Mouse (Mus musculus): ENCODE measurements around the gene Axin1. TPM values are rescaled to one million over a fixed set of nuclear protein-coding genes. Genes with fewer than 3 reads are reported as not detected.

The Axin1 gene
- total and polyA plus RNA-seq, 3 experiments: 27.8 to 38.8 (median 28.5) TPM

DNA sequence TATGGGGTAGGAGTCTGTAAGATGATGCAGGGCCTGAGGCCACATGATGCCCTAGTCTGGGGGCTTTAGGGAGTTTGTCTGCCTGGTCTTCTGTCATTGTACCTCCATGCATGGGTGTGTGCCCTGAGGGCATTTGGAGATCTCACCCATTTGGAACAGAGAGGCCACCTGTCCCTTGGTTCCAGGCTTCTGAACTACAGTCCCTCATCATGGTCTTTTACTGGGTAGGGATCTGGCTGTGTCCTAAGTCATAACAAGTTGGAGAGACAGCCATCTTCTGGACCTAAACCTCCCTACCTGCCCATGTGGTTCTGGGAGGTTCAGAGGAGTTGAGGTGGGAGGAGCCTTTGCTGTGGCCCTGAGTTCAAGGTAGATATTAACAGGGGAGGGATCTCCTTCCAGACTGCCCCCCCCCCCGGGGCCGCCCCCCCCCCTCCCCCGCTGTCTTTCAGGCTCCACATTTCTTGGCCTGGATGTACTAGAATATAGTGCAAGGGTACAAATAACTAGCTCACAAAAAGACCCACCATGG, 22.5 kb upstream of the Axin1 start:
- Histone ChIP-seq H3K4me3 (replicated peaks in 1 of 3; ENCODE audit: low read depth in 2 of 3, low read length in 2 of 3, poor library complexity in 1 of 3) (no peak overlapping the region), H3K4me1 (ENCODE audit: control insufficient read depth in 1 of 2, insufficient read depth in 2 of 2) (peaks cover 15 to 36% of the 10 kb centered on the region in 2 experiments), H3K27me3 (replicated peaks) (peaks cover 68% of the 10 kb centered on the region), H3K4me2 (ENCODE audit: insufficient read depth, low read depth, poor library complexity, severe bottlenecking) (no peak overlapping the region), H3K9me3 (replicated peaks; ENCODE audit: low read length) (no peaks in the 10 kb centered on the region), H3K9ac (ENCODE audit: insufficient read depth, low read depth) (no peak overlapping the region), H3K79me2 (replicated peaks; ENCODE audit: control insufficient read depth, extremely low read depth, insufficient read depth, poor library complexity, severe bottlenecking) (no peaks in the 10 kb centered on the region), H3K27ac (ENCODE audit: insufficient read depth, low read depth) (no peak overlapping the region), H3K36me3 (replicated peaks in 1 of 2; ENCODE audit: control insufficient read depth in 1 of 2, insufficient read depth in 1 of 2, low read length in 1 of 2) (no peaks in the 10 kb centered on the region)
- no peak for TF ChIP-seq EP300 (IDR thresholded peaks at IDR 0.05; ENCODE audit: low read length)
- no peak for TF ChIP-seq ZKSCAN1 (IDR thresholded peaks at IDR 0.05; ENCODE audit: borderline replicate concordance, low read depth, low read length)
- no peak for TF ChIP-seq TBP (conservative IDR thresholded peaks at IDR 0.05; ENCODE audit: low read depth, low read length)
- no peak for TF ChIP-seq NELFE (IDR thresholded peaks at IDR 0.05; ENCODE audit: low read depth, low read length)
- no peak for TF ChIP-seq USF2 (conservative IDR thresholded peaks at IDR 0.05; ENCODE audit: low read depth, low read length)
- TF ChIP-seq UBTF (IDR thresholded peaks at IDR 0.05; ENCODE audit: low read depth, low read length): no peak
- TF ChIP-seq SIN3A (IDR thresholded peaks at IDR 0.05; ENCODE audit: low read length): no peak
- no peak for TF ChIP-seq CHD1 (IDR thresholded peaks at IDR 0.05; ENCODE audit: low read depth, low read length)
- TF ChIP-seq HCFC1 (IDR thresholded peaks at IDR 0.05; ENCODE audit: low read depth, low read length): no peak
- TF ChIP-seq ZC3H11A (IDR thresholded peaks at IDR 0.05; ENCODE audit: low read depth, low read length): no peak
- no peak for TF ChIP-seq PAX5 (IDR thresholded peaks at IDR 0.05; ENCODE audit: low read length)
- TF ChIP-seq MAX (IDR thresholded peaks at IDR 0.05; ENCODE audit: low read length): no peak
- no peak for TF ChIP-seq GABPA (IDR thresholded peaks at IDR 0.05; ENCODE audit: insufficient replicate concordance, low read depth, low read length)
- TF ChIP-seq RAD21 (IDR thresholded peaks at IDR 0.05; ENCODE audit: low read depth, low read length): no peak
- no peak for TF ChIP-seq POLR2A (IDR thresholded peaks at IDR 0.05; ENCODE audit: low read depth, low read length)
- no peak for TF ChIP-seq USF1 (IDR thresholded peaks at IDR 0.05; ENCODE audit: low read depth, low read length)
- no peak for TF ChIP-seq CHD2 (IDR thresholded peaks at IDR 0.05; ENCODE audit: low read length)
- TF ChIP-seq TCF12 (IDR thresholded peaks at IDR 0.05; ENCODE audit: low read depth, low read length): no peak
- in situ Hi-C loops (cut with MboI; ENCODE audit: low pct_ligation_motif_present, low pct_unique_long_range_greater_than_20kb, low sequenced_read_pairs) (no loop called here), dilution Hi-C loops (cut with MboI; ENCODE audit: extremely low pct_ligation_motif_present, extremely low pct_unique_long_range_greater_than_20kb, low sequenced_read_pairs) (no loop called here)
- DNase-seq (ENCODE audit: extremely low read depth): no peak

DNA sequence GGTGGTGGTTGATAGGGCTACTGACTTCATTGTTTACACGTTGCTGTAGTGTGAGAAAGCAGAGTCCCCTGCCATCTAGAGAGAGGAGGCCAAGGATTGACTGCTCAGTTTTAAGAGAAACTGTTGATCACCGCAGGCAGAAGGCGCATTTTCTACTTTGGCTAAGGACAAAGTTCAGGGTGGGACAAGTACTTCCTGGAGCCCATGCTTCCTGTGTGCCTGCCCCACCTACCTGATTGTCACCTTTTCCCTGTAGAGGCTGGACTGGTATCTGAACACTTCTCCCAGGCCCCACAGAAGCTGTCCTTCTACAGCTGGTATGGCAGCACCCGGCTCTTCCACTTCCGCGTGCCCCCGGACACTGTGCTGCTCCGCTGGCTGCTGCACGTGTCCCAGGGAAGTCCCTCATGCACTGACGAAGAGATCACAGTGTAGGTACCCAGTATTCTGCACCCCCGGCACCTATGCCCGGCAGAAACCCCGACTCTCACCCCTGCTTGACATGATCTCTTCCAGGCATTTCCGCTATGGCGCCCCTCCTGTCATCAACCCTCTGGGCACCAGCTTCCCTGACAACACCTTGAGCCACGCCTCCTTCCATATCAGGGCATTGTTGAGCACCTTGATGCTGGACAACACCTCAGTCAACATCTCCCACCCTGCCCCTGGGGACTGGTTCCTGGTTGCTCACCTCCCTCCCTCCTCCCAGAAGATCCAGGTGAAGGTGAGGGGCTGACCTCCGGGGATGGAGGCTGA, 21.8 kb upstream of the Axin1 start:
- H3K4me1 ChIP-seq (ENCODE audit: control insufficient read depth in 1 of 2, insufficient read depth in 2 of 2): peaks cover 16 to 36% of the 10 kb centered on the region in 2 experiments
- dilution Hi-C loops (cut with MboI; ENCODE audit: extremely low pct_ligation_motif_present, extremely low pct_unique_long_range_greater_than_20kb, low sequenced_read_pairs) (no loop called here), in situ Hi-C loops (cut with MboI; ENCODE audit: low pct_ligation_motif_present, low pct_unique_long_range_greater_than_20kb, low sequenced_read_pairs) (no loop called here)
- H3K4me3 ChIP-seq (replicated peaks in 1 of 3; ENCODE audit: low read depth in 2 of 3, low read length in 2 of 3, poor library complexity in 1 of 3): no peak overlapping the region
- H3K79me2 ChIP-seq (replicated peaks; ENCODE audit: control insufficient read depth, extremely low read depth, insufficient read depth, poor library complexity, severe bottlenecking): no peaks in the 10 kb centered on the region
- H3K27ac ChIP-seq (ENCODE audit: insufficient read depth, low read depth): no peak overlapping the region
- H3K9me3 ChIP-seq (replicated peaks; ENCODE audit: low read length): no peaks in the 10 kb centered on the region
- H3K9ac ChIP-seq (ENCODE audit: insufficient read depth, low read depth): no peak overlapping the region
- H3K36me3 ChIP-seq (replicated peaks in 1 of 2; ENCODE audit: control insufficient read depth in 1 of 2, insufficient read depth in 1 of 2, low read length in 1 of 2): peaks cover 0 to 4% of the 10 kb centered on the region in 2 experiments
- DNase-seq (ENCODE audit: extremely low read depth): no peak
- TF ChIP-seq PAX5 (IDR thresholded peaks at IDR 0.05; ENCODE audit: low read length) (no peak), UBTF (IDR thresholded peaks at IDR 0.05; ENCODE audit: low read depth, low read length) (no peak), ETS1 (conservative IDR thresholded peaks at IDR 0.05; ENCODE audit: low read depth, low read length) (no peak), MAFK (IDR thresholded peaks at IDR 0.05; ENCODE audit: insufficient replicate concordance, low read length) (no peak), RCOR1 (conservative IDR thresholded peaks at IDR 0.05; ENCODE audit: low read depth, low read length) (no peak), TCF12 (IDR thresholded peaks at IDR 0.05; ENCODE audit: low read depth, low read length) (no peak), JUND (conservative IDR thresholded peaks at IDR 0.05; ENCODE audit: low read depth, low read length) (no peak)
- peaks cover 61% of the 10 kb centered on the region for H3K27me3 ChIP-seq (replicated peaks)
- no peak overlapping the region for H3K4me2 ChIP-seq (ENCODE audit: insufficient read depth, low read depth, poor library complexity, severe bottlenecking)

All from CH12.LX (cell line).